Mouse (Mus musculus) limb, embryonic 13.5 days (tissue): ENCODE data around the gene Trim56. TPM values are rescaled to one million over a fixed set of nuclear protein-coding genes. Genes with fewer than 3 reads are reported as not detected.
A peak's percentile ranks its signal among the peaks of the same experiment; 100 is the strongest.
"Not testable (repeated sequence)": the region's sequence is repeated elsewhere in the genome, so short reads cannot be mapped to it uniquely, and the experiment has no call there.

Source experiments
- ATAC-seq: fragments of 200-750 bp; cut with Nextera tagmentation; 2 replicates; pipeline ENCODE4 v1.8.0; 2017; ENCODE audit warnings: low read depth, moderate number of reproducible peaks, moderate TSS enrichment; ENCODE audit not compliant: low FRiP score
- H3K27ac ChIP-seq: fragments of 300-500 bp; sonication (generic); 2 replicates; pipeline ENCODE4 v1.5.1; 2015; ENCODE audit warnings: inconsistent platforms, mild to moderate bottlenecking, moderate library complexity
- H3K27me3 ChIP-seq: fragments of 300-500 bp; sonication (generic); 2 replicates; pipeline ENCODE4 v1.6.1; 2015; ENCODE audit warnings: mild to moderate bottlenecking, inconsistent platforms
- H3K36me3 ChIP-seq: fragments of 300-500 bp; sonication (generic); 2 replicates; pipeline ENCODE4 v1.6.1; 2015; ENCODE audit warnings: inconsistent platforms, mild to moderate bottlenecking, moderate library complexity
- H3K4me1 ChIP-seq: fragments of 300-500 bp; sonication (generic); 2 replicates; pipeline ENCODE4 v1.6.1; 2015; ENCODE audit warnings: inconsistent platforms
- H3K4me2 ChIP-seq: fragments of 300-500 bp; sonication (generic); replicated peaks from 2 replicates; pipeline ENCODE4 v1.6.1; 2015; ENCODE audit warnings: inconsistent platforms, mild to moderate bottlenecking, moderate library complexity
- H3K4me3 ChIP-seq: fragments of 300-500 bp; sonication (generic); 2 replicates; pipeline ENCODE4 v1.5.1; 2015; ENCODE audit warnings: moderate library complexity, mild to moderate bottlenecking, inconsistent platforms
- H3K9ac ChIP-seq: fragments of 300-500 bp; sonication (generic); 2 replicates; pipeline ENCODE4 v1.6.1; 2015; ENCODE audit warnings: mild to moderate bottlenecking, inconsistent platforms
- H3K9me3 ChIP-seq: fragments of 300-500 bp; sonication (generic); 2 replicates; pipeline ENCODE4 v1.6.1; 2016; ENCODE audit warnings: inconsistent platforms
- WGBS: fragments of 180-500 bp; shearing (Covaris S2); methylation state at CpG from one replicate; pipeline ENCODE4 v1.1.7; 2015; 5-methylcytosine and 5-hydroxymethylcytosine counted together
- polyA plus RNA-seq: library from polyadenylated mRNA; unstranded; fragments of >200 nt; fragmentation: Nextera tagmentation; extraction: Ambion mirVana; gene quantifications from 2 replicates; pipeline ENCODE4 v1.2.1, GENCODE M21; 2015

Trim56 gene
- 6.9 and 7.5 TPM in 2 replicates for polyA plus RNA-seq

DNA sequence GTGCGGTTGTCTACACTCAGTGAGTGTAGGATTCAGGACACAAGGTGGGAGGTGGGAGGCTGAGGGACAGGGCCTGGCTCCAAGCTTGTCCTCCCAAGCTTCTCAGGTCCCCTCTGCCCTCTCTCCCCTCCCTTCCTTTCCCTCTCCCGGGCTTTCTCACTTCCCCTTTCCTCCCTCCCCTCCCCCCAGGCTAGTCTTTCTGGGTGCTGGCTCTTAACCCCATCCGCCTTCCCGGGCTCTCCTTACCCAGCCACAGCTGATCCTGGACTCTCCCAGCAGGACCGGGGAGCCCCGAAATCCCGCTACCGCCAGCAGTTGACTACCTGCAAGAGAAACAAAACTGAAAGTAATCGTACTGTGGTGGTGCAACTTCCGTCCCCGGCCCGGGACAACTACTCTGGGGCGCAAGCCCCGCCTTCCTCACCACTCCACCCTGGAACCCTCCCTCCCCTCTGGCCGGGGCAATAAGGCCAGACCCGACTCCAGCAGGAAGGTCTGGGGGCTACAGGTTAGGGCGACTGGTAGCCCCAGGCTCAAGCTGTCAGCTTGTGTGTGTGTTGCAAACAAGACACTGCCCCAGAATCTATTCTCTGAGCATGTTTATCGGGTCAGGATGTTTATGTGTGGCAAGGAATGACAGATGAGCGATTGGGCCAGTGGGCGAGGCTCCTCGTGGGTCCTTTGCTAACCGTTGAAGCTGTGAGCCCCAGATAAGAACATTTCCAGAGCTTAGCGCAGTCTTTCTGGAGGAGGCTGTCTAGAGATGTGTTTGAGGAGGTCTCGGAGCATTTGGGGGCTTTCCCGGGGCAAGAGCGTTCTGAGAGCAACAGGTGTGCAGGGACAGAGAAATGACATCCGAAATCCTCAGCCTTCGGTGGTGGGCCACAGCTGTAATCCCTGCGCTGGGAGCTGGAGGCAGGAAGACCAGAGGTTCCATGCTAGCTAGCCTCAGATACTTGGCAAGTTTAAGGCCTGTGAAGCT lies at the start of gene Trim56:
Gene Trim56 (minus strand): TSS at position 344 of the 982 bp plus-strand sequence.
- peak within 1 kb of the TSS; percentile 28 for H3K27ac ChIP-seq
- H3K27me3 ChIP-seq = no peaks in the 10 kb centered on the region
- 0 out of 2 replicates have a peak, but pooled peaks cover 5% of the 10 kb centered on the region for H3K9me3 ChIP-seq
- WGBS = 10% methylated on average over 28 of the region's 29 CpGs
- H3K9ac ChIP-seq = peak within 1 kb of the TSS; percentile 75
- ATAC-seq = peak; percentile 72; the same call in 1 of the 2 replicates
- H3K36me3 ChIP-seq = peaks cover 26% of the 10 kb centered on the region
- peaks cover 16% of the 10 kb centered on the region for H3K4me1 ChIP-seq
- H3K4me3 ChIP-seq = peak within 1 kb of the TSS; percentile 63
- H3K4me2 ChIP-seq = peak within 1 kb of the TSS; percentile 81

DNA sequence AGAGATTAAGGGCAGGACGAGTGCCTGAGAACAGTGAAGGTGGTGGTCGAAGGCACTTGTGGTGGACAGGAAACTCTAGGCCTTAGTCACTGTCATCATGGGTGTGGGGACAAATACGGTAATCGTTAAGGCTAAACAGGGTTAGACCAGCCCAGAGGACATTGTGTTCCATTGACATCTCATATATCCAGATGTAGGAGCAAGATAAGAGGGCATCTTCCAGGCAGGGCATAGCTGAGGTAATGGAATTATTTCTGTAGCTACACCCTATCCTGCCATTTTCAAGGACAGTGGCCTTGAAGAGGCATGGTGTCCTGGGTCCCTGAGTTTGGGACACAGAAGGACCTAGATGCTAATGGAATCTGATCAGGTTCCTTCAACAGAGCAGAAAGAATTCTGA lies 45.8 kb upstream of the Trim56 start:
- Histone ChIP-seq H3K36me3 (no peaks in the 10 kb centered on the region), H3K4me3 (no peak overlapping the region), H3K4me2 (no peak overlapping the region), H3K9me3 (peaks cover 8% of the 10 kb centered on the region), H3K27ac (no peak overlapping the region), H3K4me1 (no peaks in the 10 kb centered on the region), H3K27me3 (no peaks in the 10 kb centered on the region; the same call in 1 of the 2 replicates), H3K9ac (no peak overlapping the region)
- WGBS = 79% methylated on average over 4 of the region's 4 CpGs
- no peak for ATAC-seq

DNA sequence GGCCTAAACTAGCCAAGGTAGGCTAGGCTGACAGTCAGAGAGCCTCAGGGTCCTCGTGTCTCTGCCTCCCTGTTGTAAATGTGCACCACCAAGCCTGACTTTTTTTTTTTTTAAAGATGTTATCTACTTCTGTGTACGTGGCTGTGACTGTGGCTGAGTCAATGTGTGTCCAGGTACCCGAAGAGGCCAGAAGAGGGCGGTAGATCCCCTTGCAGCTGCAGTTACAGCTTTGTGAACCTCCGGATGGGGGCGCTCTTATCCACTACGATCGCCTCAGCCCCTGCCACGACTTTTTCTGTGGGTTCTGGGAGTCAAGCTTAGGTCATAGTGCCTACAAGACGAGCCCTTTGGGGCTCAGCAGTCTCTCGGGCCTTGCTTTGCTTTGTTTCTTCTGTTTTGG lies 43.5 kb upstream of the Trim56 start:
- ATAC-seq = no peak
- Histone ChIP-seq H3K4me1 (no peaks in the 10 kb centered on the region), H3K36me3 (no peaks in the 10 kb centered on the region), H3K27ac (no peak overlapping the region), H3K4me3 (no peak overlapping the region), H3K4me2 (no peak overlapping the region), H3K9ac (no peak overlapping the region), H3K27me3 (no peaks in the 10 kb centered on the region), H3K9me3 (peaks cover 10% of the 10 kb centered on the region)
- 31% methylated on average over 11 of the region's 11 CpGs for WGBS

DNA sequence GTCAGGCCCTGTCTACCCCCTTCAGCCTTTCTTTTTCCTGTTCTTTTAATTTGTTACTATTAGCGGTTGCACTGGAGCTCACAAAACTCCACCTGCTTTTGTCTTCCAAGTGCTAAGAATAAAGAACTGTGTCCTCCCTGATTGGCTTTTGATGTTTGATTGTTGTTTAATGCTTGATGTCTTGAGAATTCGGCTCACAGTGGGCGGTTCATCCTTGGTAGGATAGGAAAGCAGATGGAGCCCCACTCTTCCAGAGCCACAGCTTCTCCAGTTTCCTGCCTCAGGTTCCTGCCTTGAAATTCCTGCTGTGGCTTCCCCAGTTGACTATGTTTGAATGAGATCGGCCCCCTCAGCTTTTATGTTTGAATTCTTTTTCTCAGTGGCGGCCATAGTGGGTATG lies 37.3 kb upstream of the Trim56 start:
- no peak overlapping the region for H3K9ac ChIP-seq
- H3K4me1 ChIP-seq = no peaks in the 10 kb centered on the region
- H3K9me3 ChIP-seq = peaks cover 44% of the 10 kb centered on the region
- no peaks in the 10 kb centered on the region for H3K27me3 ChIP-seq
- WGBS = 90% methylated on average over 5 of the region's 5 CpGs
- no peak overlapping the region for H3K4me3 ChIP-seq
- H3K4me2 ChIP-seq = no peak overlapping the region
- no peak for ATAC-seq
- H3K27ac ChIP-seq = no peak overlapping the region
- no peaks in the 10 kb centered on the region for H3K36me3 ChIP-seq

DNA sequence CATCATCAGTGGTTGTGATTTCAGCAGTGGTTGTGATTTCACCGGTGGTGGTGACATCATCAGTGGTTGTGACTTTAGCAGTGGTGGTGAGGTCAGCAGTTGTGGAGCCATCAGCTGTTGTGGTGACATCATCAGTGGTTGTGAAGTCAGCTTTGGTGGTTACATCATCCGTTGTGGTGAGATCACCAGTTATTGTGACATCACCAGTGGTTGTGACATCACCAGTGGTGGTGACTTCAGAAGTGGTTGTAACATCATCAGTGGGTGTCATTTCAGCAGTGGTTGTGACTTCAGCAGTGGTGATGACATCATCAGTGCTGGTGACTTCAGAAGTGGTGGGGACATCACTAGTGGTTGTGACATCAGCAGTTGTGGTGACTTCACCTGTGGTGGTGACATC lies 36.6 kb upstream of the Trim56 start:
- Histone ChIP-seq H3K4me3 (no peak overlapping the region), H3K27me3 (no peaks in the 10 kb centered on the region), H3K4me1 (no peaks in the 10 kb centered on the region), H3K9ac (no peak overlapping the region), H3K9me3 (peaks cover 44% of the 10 kb centered on the region), H3K36me3 (no peaks in the 10 kb centered on the region), H3K27ac (no peak overlapping the region), H3K4me2 (no peak overlapping the region)
- ATAC-seq = peak; percentile 66
- 52% methylated on average over 2 of the region's 2 CpGs for WGBS

DNA sequence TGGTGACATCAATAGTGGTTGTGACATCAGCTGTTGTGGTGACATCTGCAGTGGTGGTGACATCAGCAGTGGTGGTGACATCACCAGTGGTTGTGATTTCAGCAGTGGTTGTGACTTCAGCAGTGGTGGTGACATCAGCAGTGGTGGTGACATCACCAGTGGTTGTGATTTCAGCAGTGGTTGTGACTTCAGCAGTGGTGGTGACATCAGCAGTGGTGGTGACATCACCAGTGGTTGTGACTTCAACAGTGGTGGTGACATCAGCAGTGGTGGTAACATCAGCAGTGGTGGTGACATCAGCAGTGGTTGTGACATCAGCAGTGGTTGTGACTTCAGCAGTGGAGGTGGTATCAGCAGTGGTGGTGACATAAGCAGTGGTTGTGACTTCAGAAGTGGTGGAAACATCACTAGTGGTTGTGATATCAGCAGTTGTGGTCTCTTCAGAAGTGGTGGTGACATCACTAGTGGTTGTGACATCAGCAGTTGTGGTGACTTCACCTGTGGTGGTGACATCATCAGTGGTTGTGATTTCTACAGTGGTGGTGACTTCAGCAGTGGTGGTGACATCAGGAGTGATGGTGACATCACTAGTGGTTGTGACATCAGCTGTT lies 33.4 kb upstream of the Trim56 start, which contains the start of gene Muc3:
Gene Muc3 (minus strand): TSS at position 51 of the 611 bp plus-strand sequence.
- H3K9me3 ChIP-seq = peaks cover 34% of the 10 kb centered on the region
- not testable (repeated sequence) for H3K4me2 ChIP-seq, H3K36me3 ChIP-seq, H3K4me3 ChIP-seq, H3K4me1 ChIP-seq, H3K9ac ChIP-seq, ATAC-seq, H3K27ac ChIP-seq, H3K27me3 ChIP-seq

DNA sequence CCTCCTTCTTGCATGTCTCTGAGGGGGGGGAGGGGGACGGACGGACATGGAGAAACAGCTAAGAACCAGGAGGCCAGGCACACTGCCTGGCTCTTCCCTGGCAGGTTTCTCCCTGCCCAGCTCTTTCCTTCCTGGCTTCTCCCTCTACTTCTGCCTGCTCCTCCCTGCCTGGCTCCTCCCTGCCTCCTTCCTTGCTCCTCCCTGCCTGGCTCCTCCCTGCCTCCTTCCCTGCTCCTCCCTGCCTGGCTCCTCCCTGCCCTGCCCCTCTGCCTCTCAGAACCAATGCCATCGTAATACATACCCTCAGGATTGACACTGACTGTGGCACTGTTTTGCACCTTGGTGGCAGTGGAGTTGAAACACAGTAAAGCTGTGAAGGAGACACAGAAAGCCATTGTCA lies 24.8 kb upstream of the Trim56 start:
- H3K9me3 ChIP-seq = no peaks in the 10 kb centered on the region
- H3K36me3 ChIP-seq = no peaks in the 10 kb centered on the region
- no peaks in the 10 kb centered on the region for H3K27me3 ChIP-seq
- H3K4me1 ChIP-seq = no peaks in the 10 kb centered on the region
- ATAC-seq = no peak
- no peak overlapping the region for H3K27ac ChIP-seq
- 18% methylated on average over 3 of the region's 3 CpGs for WGBS
- H3K4me2 ChIP-seq = no peak overlapping the region
- H3K4me3 ChIP-seq = no peak overlapping the region
- no peak overlapping the region for H3K9ac ChIP-seq

DNA sequence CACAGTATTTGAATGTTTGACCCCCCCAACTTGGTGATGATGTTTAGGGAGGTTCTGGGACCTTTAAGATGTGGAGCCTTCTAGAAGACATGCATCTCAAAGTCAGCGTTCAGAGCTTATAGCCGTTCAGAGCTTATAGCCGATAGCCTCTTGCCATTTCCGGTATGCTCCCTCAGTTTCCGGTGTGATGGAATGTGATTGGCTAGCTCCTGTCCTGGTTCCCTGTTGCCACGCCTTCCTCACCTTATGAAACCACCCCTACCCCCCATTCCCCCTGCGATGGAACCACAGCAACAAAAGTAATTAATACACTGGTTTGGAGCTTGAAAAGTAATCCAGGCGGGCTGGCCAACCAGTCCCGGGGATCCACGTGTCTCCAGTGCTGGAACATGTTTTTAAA lies 23.0 kb upstream of the Trim56 start:
- no peaks in the 10 kb centered on the region for H3K9me3 ChIP-seq
- WGBS = 80% methylated on average over 10 of the region's 10 CpGs

DNA sequence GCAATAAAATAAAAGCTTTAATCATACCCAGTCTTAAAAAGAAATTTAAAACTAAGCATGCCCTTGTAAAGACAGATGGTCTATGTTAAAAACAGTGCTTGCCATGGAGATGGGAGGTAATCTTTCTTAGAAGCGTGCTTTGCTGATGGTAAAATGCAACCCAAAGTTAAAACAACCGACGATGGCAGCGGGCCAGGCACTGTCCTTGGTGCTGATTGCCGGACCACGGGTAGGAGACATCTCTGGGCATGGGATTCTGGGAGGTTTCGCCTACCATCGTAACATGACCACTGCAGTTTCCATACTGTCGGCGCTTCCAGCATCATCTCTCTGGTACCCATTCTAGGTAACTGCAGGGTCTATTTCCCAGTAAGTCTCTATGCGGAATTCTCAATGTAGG lies 18.9 kb upstream of the Trim56 start:
- 32% methylated on average over 11 of the region's 11 CpGs for WGBS
- Histone ChIP-seq H3K4me2 (no peak overlapping the region), H3K4me1 (no peaks in the 10 kb centered on the region), H3K36me3 (no peaks in the 10 kb centered on the region), H3K9me3 (no peaks in the 10 kb centered on the region), H3K27me3 (no peaks in the 10 kb centered on the region), H3K9ac (no peak overlapping the region), H3K27ac (no peak overlapping the region), H3K4me3 (no peak overlapping the region)
- no peak for ATAC-seq

More for the DNA sequence above, 23.0 kb upstream of the Trim56 start:
- Histone ChIP-seq H3K4me2 (no peak overlapping the region), H3K4me1 (no peaks in the 10 kb centered on the region), H3K36me3 (no peaks in the 10 kb centered on the region), H3K9ac (no peak overlapping the region), H3K27ac (no peak overlapping the region), H3K4me3 (no peak overlapping the region), H3K27me3 (no peaks in the 10 kb centered on the region)
- ATAC-seq = no peak

DNA sequence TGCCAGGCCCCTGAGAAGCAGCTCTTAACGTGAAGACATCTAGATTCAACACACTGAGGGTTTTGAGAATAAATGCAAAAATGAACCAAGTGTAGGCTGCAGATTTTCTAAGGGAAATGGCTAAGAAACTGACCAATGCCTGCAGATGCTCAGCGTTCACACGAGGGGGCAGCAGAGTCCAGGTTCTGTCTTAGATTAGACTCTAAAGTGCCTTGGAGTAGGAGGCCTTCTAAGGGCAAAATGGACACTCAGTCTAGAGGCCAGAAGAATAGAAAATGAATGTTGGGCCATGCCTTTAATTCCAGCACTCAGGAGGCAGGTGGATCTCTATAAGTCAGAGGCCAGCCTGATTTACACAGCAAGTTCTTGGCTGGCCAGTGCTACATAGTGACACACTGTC lies 15.5 kb upstream of the Trim56 start:
- H3K9ac ChIP-seq = no peak overlapping the region
- peaks cover 9% of the 10 kb centered on the region for H3K4me1 ChIP-seq
- H3K4me2 ChIP-seq = no peak overlapping the region
- ATAC-seq = no peak
- H3K27me3 ChIP-seq = no peaks in the 10 kb centered on the region
- H3K9me3 ChIP-seq = no peaks in the 10 kb centered on the region
- H3K36me3 ChIP-seq = no peaks in the 10 kb centered on the region
- no peak overlapping the region for H3K4me3 ChIP-seq
- no peak overlapping the region for H3K27ac ChIP-seq
- WGBS = 0% methylated on average over 3 of the region's 3 CpGs

DNA sequence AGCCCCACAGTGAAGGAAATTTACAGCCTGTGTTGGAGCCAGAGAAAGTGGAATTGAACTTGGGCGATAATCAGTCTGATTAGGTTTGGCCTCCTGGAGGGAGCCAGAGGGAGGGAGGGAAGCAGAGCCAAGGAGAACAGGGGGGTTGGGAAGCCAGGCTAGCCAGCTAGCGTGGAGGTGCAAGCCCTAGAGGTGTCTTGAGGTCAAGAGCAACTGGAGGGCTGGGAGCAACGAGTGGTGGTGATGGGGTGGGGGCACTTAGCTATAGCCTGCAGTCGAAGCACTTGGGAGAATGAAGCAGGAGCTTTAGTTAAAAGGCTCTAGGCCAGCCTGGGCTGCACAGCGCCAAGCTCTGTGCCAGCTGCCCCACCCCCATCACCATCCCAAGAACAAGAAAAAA lies 13.3 kb upstream of the Trim56 start:
- peak overlapping the region; percentile 45; the same call in 1 of the 2 replicates for H3K9ac ChIP-seq
- WGBS = 13% methylated on average over 5 of the region's 5 CpGs
- no peak for ATAC-seq
- no peaks in the 10 kb centered on the region for H3K36me3 ChIP-seq
- no peak overlapping the region for H3K4me3 ChIP-seq
- H3K9me3 ChIP-seq = no peaks in the 10 kb centered on the region
- H3K27ac ChIP-seq = no peak overlapping the region
- no peak overlapping the region for H3K4me2 ChIP-seq
- no peaks in the 10 kb centered on the region for H3K27me3 ChIP-seq
- H3K4me1 ChIP-seq = peaks cover 9% of the 10 kb centered on the region

DNA sequence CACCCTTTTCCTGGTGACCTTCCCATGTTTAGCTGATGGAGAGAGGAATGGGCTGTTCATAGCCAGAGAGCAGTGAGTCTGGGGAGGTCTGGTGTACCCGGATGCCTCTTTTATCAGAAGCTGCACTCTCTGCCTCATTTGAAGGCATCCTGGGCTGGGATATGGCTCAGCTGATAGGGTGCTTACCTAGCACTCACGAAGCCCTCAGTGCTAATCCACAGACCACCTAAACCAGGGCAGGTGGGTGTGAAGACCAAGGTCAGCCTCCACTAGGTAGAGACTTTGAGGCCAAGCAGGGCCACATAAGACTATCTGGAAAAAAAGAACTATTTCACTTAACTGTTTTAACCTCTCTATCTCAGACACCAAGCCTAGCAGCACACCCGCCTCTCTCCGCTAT lies 7.5 kb upstream of the Trim56 start:
- H3K36me3 ChIP-seq = no peaks in the 10 kb centered on the region
- 75% methylated on average over 4 of the region's 4 CpGs for WGBS
- ATAC-seq = no peak

More for the DNA sequence above, 7.5 kb upstream of the Trim56 start:
- no peaks in the 10 kb centered on the region for H3K27me3 ChIP-seq
- H3K9me3 ChIP-seq = no peaks in the 10 kb centered on the region
- no peak overlapping the region for H3K9ac ChIP-seq
- no peak overlapping the region for H3K4me2 ChIP-seq
- H3K4me1 ChIP-seq = 0 out of 2 replicates have a peak, but pooled peaks cover 4% of the 10 kb centered on the region
- H3K27ac ChIP-seq = no peak overlapping the region
- H3K4me3 ChIP-seq = no peak overlapping the region
